ENCODE assay signal across 18 mouse cellular contexts in genomic region chr15:83365697-83366096, GRCm38 (mm10). TPM values are rescaled to one million over a fixed set of nuclear protein-coding genes. Genes with fewer than 3 reads are reported as not detected.
A peak's percentile ranks its signal among the peaks of the same experiment; 100 is the strongest.
DNase-seq lines count a peak whose midpoint lies in the region; ATAC-seq and TF ChIP-seq lines count a peak whose summit lies in the region.
"Had no signal": no experiment of that assay in that cellular context is flagged by ENCODE, and none has a peak within 500 bp of the region (broad histone marks: within the 10 kb centered on the region; RNA-seq: fewer than 3 reads in every experiment).

No protein-coding gene starts in this region.

- no peak overlapping the region for H3K4me3 ChIP-seq in liver, embryonic 12.5 days
- no peak overlapping the region for H3K4me3 ChIP-seq in CH12.LX (replicated peaks in 1 of 3; ENCODE audit: low read depth in 2 of 3, low read length in 2 of 3, poor library complexity in 1 of 3)
- no peak overlapping the region for H3K4me3 ChIP-seq in liver, embryonic 15.5 days (replicated peaks)
- H3K4me3 ChIP-seq in forebrain, embryonic 10.5 days, result no peak overlapping the region
- H3K4me3 ChIP-seq: embryonic facial prominence, embryonic 12.5 days; forebrain, embryonic 13.5 days; myocyte had no signal

- TF ChIP-seq POLR2A in CH12.LX (IDR thresholded peaks at IDR 0.05; ENCODE audit: low read depth, low read length), result no peak

- dilution Hi-C loops in CH12.LX (cut with MboI; ENCODE audit: extremely low pct_ligation_motif_present, extremely low pct_unique_long_range_greater_than_20kb, low sequenced_read_pairs), result no loop called here

- H3K27ac ChIP-seq in liver, embryonic 12.5 days, result no peak overlapping the region
- no peak overlapping the region for H3K27ac ChIP-seq in CH12.LX (ENCODE audit: insufficient read depth, low read depth)
- H3K27ac ChIP-seq in liver, embryonic 15.5 days (replicated peaks), result no peak overlapping the region
- no peak overlapping the region for H3K27ac ChIP-seq in forebrain, embryonic 10.5 days
- H3K27ac ChIP-seq: embryonic facial prominence, embryonic 12.5 days; forebrain, embryonic 13.5 days had no signal

- peak in 1 of 2 experiments; percentile 51; a peak in 2 of 4 replicates for TF ChIP-seq CTCF in CH12.LX (conservative IDR thresholded peaks at IDR 0.05 in 1 of 2, IDR thresholded peaks at IDR 0.05 in 1 of 2; ENCODE audit: low read depth in 2 of 2, low read length in 2 of 2)

- H3K27me3 ChIP-seq in liver, embryonic 12.5 days (replicated peaks), result no peaks in the 10 kb centered on the region
- no peaks in the 10 kb centered on the region for H3K27me3 ChIP-seq in CH12.LX (replicated peaks)
- H3K27me3 ChIP-seq in liver, embryonic 15.5 days, result no peaks in the 10 kb centered on the region
- H3K27me3 ChIP-seq in forebrain, embryonic 10.5 days (ENCODE audit: poor library complexity, severe bottlenecking), result peaks cover 26% of the 10 kb centered on the region
- H3K27me3 ChIP-seq: embryonic facial prominence, embryonic 12.5 days; forebrain, embryonic 13.5 days had no signal

- ATAC-seq in liver, embryonic 12.5 days, result no peak
- no peak for ATAC-seq in liver, embryonic 15.5 days (ENCODE audit: insufficient read depth)
- ATAC-seq: forebrain, embryonic 13.5 days; hindbrain, embryonic 16.5 days had no signal

- in situ Hi-C loops in CH12.LX (cut with MboI; ENCODE audit: low pct_ligation_motif_present, low pct_unique_long_range_greater_than_20kb, low sequenced_read_pairs), result no loop called here

- peak; percentile 11 for DNase-seq in embryo, embryonic 10 days (ENCODE audit: low spot score)
- no peak for DNase-seq in embryo, embryonic 11 days
- DNase-seq in liver, result no peak
- DNase-seq in CH12.LX (ENCODE audit: extremely low read depth), result no peak
- no peak for DNase-seq in thymus, postnatal 10 days (ENCODE audit: low spot score in 2 of 2)
- no peak for DNase-seq in forebrain, embryonic 10.5 days (ENCODE audit: extremely low spot score, low spot score)
- DNase-seq: cerebellum, postnatal 25 days; heart, adult 11 months; heart, postnatal 10 days; kidney, postnatal 4 days; right cerebral cortex, adult 18-20 months; thymus, adult 18-20 months had no signal

- no peak for TF ChIP-seq EP300 in CH12.LX (IDR thresholded peaks at IDR 0.05; ENCODE audit: low read length)

- H3K79me2 ChIP-seq in CH12.LX (replicated peaks; ENCODE audit: control insufficient read depth, extremely low read depth, insufficient read depth, poor library complexity, severe bottlenecking), result no peaks in the 10 kb centered on the region

- peak overlapping the region; percentile 87; the same call in 1 of the 2 replicates for H3K4me2 ChIP-seq in liver, embryonic 12.5 days
- no peak overlapping the region for H3K4me2 ChIP-seq in CH12.LX (ENCODE audit: insufficient read depth, low read depth, poor library complexity, severe bottlenecking)
- H3K4me2 ChIP-seq in liver, embryonic 15.5 days, result peak overlapping the region; percentile 79
- H3K4me2 ChIP-seq: embryonic facial prominence, embryonic 12.5 days; forebrain, embryonic 13.5 days had no signal

- peaks cover 53% of the 10 kb centered on the region for H3K4me1 ChIP-seq in liver, embryonic 12.5 days
- H3K4me1 ChIP-seq in CH12.LX (ENCODE audit: control insufficient read depth in 1 of 2, insufficient read depth in 2 of 2), result no peaks in the 10 kb centered on the region
- H3K4me1 ChIP-seq in liver, embryonic 15.5 days (replicated peaks), result peaks cover 54% of the 10 kb centered on the region
- peaks cover 7% of the 10 kb centered on the region for H3K4me1 ChIP-seq in forebrain, embryonic 10.5 days
- H3K4me1 ChIP-seq: embryonic facial prominence, embryonic 12.5 days; forebrain, embryonic 13.5 days had no signal

- no peaks in the 10 kb centered on the region for H3K36me3 ChIP-seq in liver, embryonic 12.5 days
- peaks cover 0 to 5% of the 10 kb centered on the region in 2 experiments for H3K36me3 ChIP-seq in CH12.LX (replicated peaks in 1 of 2; ENCODE audit: control insufficient read depth in 1 of 2, insufficient read depth in 1 of 2, low read length in 1 of 2)
- no peaks in the 10 kb centered on the region for H3K36me3 ChIP-seq in liver, embryonic 15.5 days (replicated peaks)
- no peaks in the 10 kb centered on the region for H3K36me3 ChIP-seq in forebrain, embryonic 10.5 days (replicated peaks)
- H3K36me3 ChIP-seq: embryonic facial prominence, embryonic 12.5 days had no signal

- no peaks in the 10 kb centered on the region for H3K9me3 ChIP-seq in liver, embryonic 12.5 days (replicated peaks)
- H3K9me3 ChIP-seq in CH12.LX (replicated peaks; ENCODE audit: low read length), result peaks cover 2% of the 10 kb centered on the region
- 0 out of 2 replicates have a peak, but pooled peaks cover 7% of the 10 kb centered on the region for H3K9me3 ChIP-seq in liver, embryonic 15.5 days (replicated peaks)
- H3K9me3 ChIP-seq in forebrain, embryonic 10.5 days, result peaks cover 7% of the 10 kb centered on the region; the same call in 1 of the 2 replicates
- H3K9me3 ChIP-seq: embryonic facial prominence, embryonic 12.5 days; forebrain, embryonic 13.5 days had no signal

- no peak overlapping the region for H3K9ac ChIP-seq in liver, embryonic 12.5 days
- no peak overlapping the region for H3K9ac ChIP-seq in CH12.LX (ENCODE audit: insufficient read depth, low read depth)
- H3K9ac ChIP-seq in liver, embryonic 15.5 days, result no peak overlapping the region
- H3K9ac ChIP-seq: embryonic facial prominence, embryonic 12.5 days; forebrain, embryonic 13.5 days had no signal

- peak; percentile 52 for TF ChIP-seq RAD21 in CH12.LX (IDR thresholded peaks at IDR 0.05; ENCODE audit: low read depth, low read length)

TF ChIP-seq in CH12.LX, 34 proteins besides CTCF, POLR2A, EP300 and RAD21:
- TF ChIP-seq MAX (IDR thresholded peaks at IDR 0.05; ENCODE audit: low read length), result no peak
- no peak for TF ChIP-seq PAX5 (IDR thresholded peaks at IDR 0.05; ENCODE audit: low read length)
- peak; percentile 44 for TF ChIP-seq SMC3 (IDR thresholded peaks at IDR 0.05; ENCODE audit: low read depth, low read length)
- no peak for TF ChIP-seq NELFE (IDR thresholded peaks at IDR 0.05; ENCODE audit: low read depth, low read length)
- TF ChIP-seq ZC3H11A (IDR thresholded peaks at IDR 0.05; ENCODE audit: low read depth, low read length), result peak; percentile 12; the same call in 1 of the 2 replicates

RNA-seq across cellular contexts. Expression of gene Arfgap3, which starts 15.7 kb away (rescaled TPM):
- 16.2 and 19.9 TPM in 2 replicates for polyA plus RNA-seq in liver, embryonic 12.5 days (2016; fragmentation: Nextera tagmentation; extraction: Ambion mirVana)
- total RNA-seq in CH12.LX (2012; rRNA removed) (21.7 and 23.7 TPM in 2 replicates), CH12.LX (2014; rRNA removed) (17.9 and 20.3 TPM in 2 replicates)
- polyA plus RNA-seq in CH12.LX (2012; ENCODE audit: insufficient read length, low read depth), result 11.0 and 13.8 TPM in 2 replicates
- polyA plus RNA-seq in liver, embryonic 15.5 days (2015; fragmentation: Nextera tagmentation; extraction: Ambion mirVana), result 15.4 TPM in 2 replicates
- 24.4 TPM in 2 replicates for polyA plus RNA-seq in forebrain, embryonic 10.5 days (2016; fragmentation: Nextera tagmentation; extraction: Ambion mirVana)
